Mouse (Mus musculus) neutrophil, adult 5-6 weeks (primary cell): Measurements from ENCODE around the gene Mus81. TPM values are rescaled to one million over a fixed set of nuclear protein-coding genes. Genes with fewer than 3 reads are reported as not detected.

Experiments used
- ATAC-seq: fragments of 151-379, 151-347 bp; 2 replicates; pipeline ENCODE4 v1.8.0; 2017; ENCODE audit warnings: mild to moderate bottlenecking, moderate TSS enrichment; ENCODE audit not compliant: insufficient number of reproducible peaks, poor library complexity, low FRiP score, severe bottlenecking; ENCODE audit errors: extremely low read depth
- total RNA-seq: library from RNA; stranded (forward); fragments of 200-1000 nt; gene quantifications from 2 replicates; pipeline ENCODE4 v1.2.3, GENCODE M21; 2017

Mus81 gene
- total RNA-seq, 1 experiment from 2014 or later = 19.0 TPM

GRCm38 (mm10) chr19:5455568-5455967 is 32.6 kb downstream of the Mus81 start:
- no peak for ATAC-seq

- no peak for ATAC-seq
Measured at GRCm38 (mm10) chr19:5455037-5455436, 33.2 kb downstream of the Mus81 start.

GRCm38 (mm10) chr19:5451766-5452165 is 36.4 kb downstream of the Mus81 start:
- ATAC-seq = no peak

- no peak for ATAC-seq
Measured at GRCm38 (mm10) chr19:5449673-5450072, 38.5 kb downstream of the Mus81 start.

DNA sequence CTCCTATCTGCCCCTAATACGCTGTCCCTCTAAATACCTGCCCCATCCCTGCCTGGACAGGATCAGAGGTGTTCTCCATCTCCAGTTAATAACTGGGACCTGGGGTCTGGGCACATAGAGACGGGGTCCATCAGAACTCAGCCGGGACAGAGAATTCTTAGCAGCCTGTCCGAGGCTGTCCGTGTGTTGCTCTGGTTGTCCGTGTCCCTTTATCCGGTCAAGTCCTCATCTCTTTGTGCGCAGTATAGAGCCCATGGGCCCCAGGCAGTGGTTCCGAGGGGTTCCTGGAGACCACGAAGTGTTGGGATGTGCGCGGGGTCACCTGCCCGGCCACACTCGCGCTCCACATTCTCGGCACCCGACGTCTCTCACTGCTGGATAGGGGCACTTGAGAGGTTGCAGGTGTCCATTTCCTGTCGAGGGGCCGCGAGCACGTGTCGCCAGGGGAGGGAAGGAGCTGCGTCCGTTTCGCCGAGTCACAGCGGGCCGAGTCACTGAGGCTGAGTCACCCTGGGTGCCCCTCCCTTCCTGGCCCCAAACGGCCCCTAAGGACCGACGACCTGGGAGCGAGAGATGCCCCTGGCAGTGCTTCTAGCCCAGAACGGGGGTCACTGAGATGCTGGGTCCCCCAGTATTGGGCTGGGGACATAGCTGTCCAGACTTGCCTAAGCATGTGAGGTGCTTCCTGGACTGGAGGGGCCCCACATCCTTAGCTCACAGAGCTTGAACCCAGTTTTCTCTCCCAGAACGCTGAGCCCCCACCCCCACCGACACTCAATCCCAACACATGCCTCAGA is 39.6 kb downstream of the Mus81 start:
- ATAC-seq = peak; percentile 37

- peak; percentile 72 for ATAC-seq
Measured at GRCm38 (mm10) chr19:5447515-5448353, 40.5 kb downstream of the Mus81 start, which contains the start of gene Fosl1. TSS of gene Fosl1 (plus strand) at chr19:5447547.

GRCm38 (mm10) chr19:5445747-5446146 is 42.5 kb downstream of the Mus81 start:
- ATAC-seq = no peak

DNA sequence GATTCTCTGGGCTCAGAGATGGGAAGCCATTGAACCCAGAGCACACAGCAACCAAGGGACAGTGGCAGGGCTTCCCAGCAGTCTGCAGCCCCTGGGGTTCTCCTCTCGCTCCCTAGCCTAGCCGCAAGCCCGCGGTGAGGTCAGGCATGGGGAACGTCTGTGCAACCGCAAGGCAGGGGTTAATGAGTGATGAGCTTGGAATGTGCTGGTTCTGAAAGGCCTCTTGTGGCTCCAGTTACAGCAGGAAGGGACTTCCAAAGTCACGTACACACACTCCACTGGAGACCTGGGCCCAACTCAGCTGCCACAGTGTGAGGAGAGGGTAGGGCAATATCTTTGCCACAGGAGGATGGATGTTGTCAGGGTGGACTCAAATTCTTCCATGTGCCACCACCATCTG is 43.2 kb downstream of the Mus81 start:
- ATAC-seq = no peak

DNA sequence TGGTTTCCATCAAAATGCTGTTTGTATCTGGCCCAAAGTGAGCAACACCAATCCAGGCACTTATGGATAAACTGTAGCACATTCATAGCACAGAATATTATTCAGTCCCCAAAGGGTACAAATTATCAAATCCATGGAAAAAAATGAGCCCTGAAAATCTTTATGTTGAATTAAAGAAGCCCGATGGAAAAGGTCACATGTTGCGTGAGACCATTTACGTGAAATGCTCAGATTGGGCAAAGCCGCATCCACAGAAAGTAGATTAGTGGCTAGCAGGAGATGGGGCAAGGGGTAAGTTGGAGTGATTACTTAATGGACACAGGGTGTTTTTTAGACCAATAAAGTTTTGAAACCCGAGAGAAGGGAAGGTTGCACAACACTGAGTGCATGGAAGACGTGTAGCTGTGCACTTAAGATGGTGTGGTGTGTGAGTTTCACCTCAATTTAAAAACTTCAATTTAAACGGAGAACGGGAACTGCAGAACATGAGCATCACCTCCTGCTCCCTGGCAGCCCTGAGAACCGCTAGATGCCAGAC is 43.8 kb downstream of the Mus81 start:
- ATAC-seq = no peak

DNA sequence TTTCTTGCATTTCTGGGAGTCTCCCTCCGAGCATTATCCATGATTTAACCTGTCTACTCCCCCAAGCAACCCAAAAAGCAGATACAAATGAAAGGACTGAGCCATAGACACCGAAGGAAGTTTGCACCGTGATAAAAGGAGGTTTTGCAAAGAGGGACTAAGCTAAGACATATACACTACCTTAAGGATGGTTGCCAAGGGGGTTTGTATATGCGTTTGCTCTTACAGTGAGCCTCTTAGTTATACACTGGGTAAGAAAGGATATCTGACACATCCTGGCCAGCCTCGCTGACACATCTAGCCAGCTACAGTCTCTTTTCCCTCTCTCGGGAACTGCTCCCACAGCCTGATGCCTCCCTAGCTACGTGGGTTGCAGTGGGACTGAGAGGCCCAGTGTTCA is 54.3 kb downstream of the Mus81 start:
- no peak for ATAC-seq

- peak; percentile 49 for ATAC-seq
Measured at GRCm38 (mm10) chr19:5432992-5433852, 55.0 kb downstream of the Mus81 start.

Other genes with a start within 250 kb of the Mus81 start
- 50.5 and 54.0 TPM in 2 replicates for gene Pacs1, start 215.3 kb downstream of the Mus81 start, total RNA-seq
- gene Sf3b2, start 192.9 kb downstream of the Mus81 start, total RNA-seq = 273 and 288 TPM in 2 replicates
- not detected in 2 replicates for gene Gal3st3, start 190.1 kb downstream of the Mus81 start, total RNA-seq
- not detected in 2 replicates for gene Catsper1, start 152.7 kb downstream of the Mus81 start, total RNA-seq
- 1.4 TPM in 1 of 2 replicates, not detected in the other for gene Cst6, start 138.8 kb downstream of the Mus81 start, total RNA-seq
- gene Eif1ad, start 121.7 kb downstream of the Mus81 start, total RNA-seq = 31.6 and 36.8 TPM in 2 replicates
- gene Banf1, start 121.2 kb downstream of the Mus81 start, total RNA-seq = 15.2 and 17.9 TPM in 2 replicates
- 135 and 147 TPM in 2 replicates for gene Sart1, start 99.7 kb downstream of the Mus81 start, total RNA-seq
- gene Tsga10ip, start 85.9 kb downstream of the Mus81 start, total RNA-seq = 1.5 TPM in 1 of 2 replicates, not detected in the other
- gene Drap1, start 63.4 kb downstream of the Mus81 start, total RNA-seq = 91.6 and 100 TPM in 2 replicates
- gene AI837181, start 63.3 kb downstream of the Mus81 start, total RNA-seq = 21.1 and 22.2 TPM in 2 replicates
- not detected in 2 replicates for gene Fosl1, start 40.9 kb downstream of the Mus81 start, total RNA-seq
- gene Ccdc85b, start 30.5 kb downstream of the Mus81 start, total RNA-seq = 2.3 and 2.8 TPM in 2 replicates
- gene Fibp, start 27.8 kb downstream of the Mus81 start, total RNA-seq = 133 and 137 TPM in 2 replicates
- 11.1 and 11.2 TPM in 2 replicates for gene Ctsw, start 19.9 kb downstream of the Mus81 start, total RNA-seq
- 0.70 TPM in 1 of 2 replicates, not detected in the other for gene Efemp2, start 14.4 kb downstream of the Mus81 start, total RNA-seq
- 1,009 and 1,084 TPM in 2 replicates for gene Cfl1, start 2.1 kb upstream of the Mus81 start, total RNA-seq
- 0.86 and 5.0 TPM in 2 replicates for gene 1700020D05Rik, start 15.4 kb upstream of the Mus81 start, total RNA-seq
- gene Snx32, start 22.1 kb upstream of the Mus81 start, total RNA-seq = 7.4 and 11.3 TPM in 2 replicates
- 0.23 and 0.25 TPM in 2 replicates for gene Ovol1, start 72.2 kb upstream of the Mus81 start, total RNA-seq
- 14.6 and 18.0 TPM in 2 replicates for gene Ap5b1, start 79.6 kb upstream of the Mus81 start, total RNA-seq
- 50.5 and 64.0 TPM in 2 replicates for gene Rnaseh2c, start 113.5 kb upstream of the Mus81 start, total RNA-seq
- gene Kat5, start 121.8 kb upstream of the Mus81 start, total RNA-seq = 77.8 and 89.0 TPM in 2 replicates
- 143 and 145 TPM in 2 replicates for gene Rela, start 149.1 kb upstream of the Mus81 start, total RNA-seq
- 199 and 249 TPM in 2 replicates for gene Sipa1, start 175.3 kb upstream of the Mus81 start, total RNA-seq
- 64.1 and 65.3 TPM in 2 replicates for gene Map3k11, start 200.3 kb upstream of the Mus81 start, total RNA-seq
- 58.3 and 60.2 TPM in 2 replicates for gene Pcnx3, start 200.5 kb upstream of the Mus81 start, total RNA-seq
- 1.7 and 2.3 TPM in 2 replicates for gene Kcnk7, start 216.0 kb upstream of the Mus81 start, total RNA-seq
- 88.8 and 91.8 TPM in 2 replicates for gene Ehbp1l1, start 237.9 kb upstream of the Mus81 start, total RNA-seq
- 21.1 and 24.4 TPM in 2 replicates for gene Fam89b, start 241.3 kb upstream of the Mus81 start, total RNA-seq